Mouse (Mus musculus) spleen, postnatal 36 days (tissue): ENCODE results near the gene Gm20431.

Source experiments
- DNase-seq, 2 experiments: peaks; one replicate each; pipeline ENCODE4 v3.0.0; 2022; ENCODE audit warnings: low spot score in 2 of 2, mixed read lengths in 1 of 2

Gm20431 gene

GRCm38 (mm10) chr2:167571442-167572220 is 89.7 kb downstream of the Gm20431 start:
- DNase-seq: no peak

GRCm38 (mm10) chr2:167570815-167571214 is 90.5 kb downstream of the Gm20431 start:
- DNase-seq: no peak

- DNase-seq: peak in 1 of 2 experiments; percentile 33
Measured at GRCm38 (mm10) chr2:167569934-167570651, 91.2 kb downstream of the Gm20431 start.

GRCm38 (mm10) chr2:167568112-167568511 is 93.2 kb downstream of the Gm20431 start:
- no peak for DNase-seq

GRCm38 (mm10) chr2:167565682-167566081 is 95.6 kb downstream of the Gm20431 start:
- DNase-seq: peak; percentile 54 to 58

GRCm38 (mm10) chr2:167565312-167565656 is 96.0 kb downstream of the Gm20431 start:
- no peak for DNase-seq

GRCm38 (mm10) chr2:167564551-167565311 is 96.6 kb downstream of the Gm20431 start:
- DNase-seq: no peak

GRCm38 (mm10) chr2:167563703-167564102 is 97.6 kb downstream of the Gm20431 start:
- DNase-seq: no peak

- no peak for DNase-seq
Measured at GRCm38 (mm10) chr2:167563035-167563434, 98.3 kb downstream of the Gm20431 start.

GRCm38 (mm10) chr2:167562101-167562500 is 99.2 kb downstream of the Gm20431 start:
- DNase-seq: no peak

GRCm38 (mm10) chr2:167559413-167559812 is 101.9 kb downstream of the Gm20431 start:
- no peak for DNase-seq
